Mouse (Mus musculus) lung, postnatal 0 days (tissue): ENCODE data around the gene Nacc1. TPM values are rescaled to one million over a fixed set of nuclear protein-coding genes. Genes with fewer than 3 reads are reported as not detected.

Experiments
- ATAC-seq: fragments of 200-750 bp; cut with Nextera tagmentation; 2 replicates; pipeline ENCODE4 v1.8.0; 2017; ENCODE audit warnings: moderate library complexity
- DNase-seq: peaks from one replicate; pipeline ENCODE4 v3.0.0-alpha.2; 2016; ENCODE audit warnings: low spot score
- H3K27ac ChIP-seq: fragments of 300-500 bp; sonication (generic); 2 replicates; pipeline ENCODE4 v1.5.1; 2014; ENCODE audit warnings: antibody characterized with exemption, mild to moderate bottlenecking, low read length, mixed read lengths
- H3K27me3 ChIP-seq: fragments of 300-500 bp; sonication (generic); replicated peaks from 2 replicates; pipeline ENCODE4 v1.6.1; 2014; ENCODE audit warnings: low read length, mixed read lengths; ENCODE audit not compliant: insufficient read depth
- H3K36me3 ChIP-seq: fragments of 300-500 bp; sonication (generic); 2 replicates; pipeline ENCODE4 v1.6.1; 2014; ENCODE audit warnings: low read length, mixed read lengths; ENCODE audit not compliant: insufficient read depth
- H3K4me1 ChIP-seq: fragments of 300-500 bp; sonication (generic); 2 replicates; pipeline ENCODE4 v1.6.1; 2014; ENCODE audit warnings: antibody characterized with exemption, low read depth, low read length, mixed read lengths; ENCODE audit not compliant: insufficient read depth
- H3K4me2 ChIP-seq: fragments of 300-500 bp; sonication (generic); replicated peaks from 2 replicates; pipeline ENCODE4 v1.6.1; 2014; ENCODE audit warnings: low read depth, mild to moderate bottlenecking, low read length, moderate library complexity, mixed read lengths
- H3K4me3 ChIP-seq: fragments of 300-500 bp; sonication (generic); 2 replicates; pipeline ENCODE4 v1.5.1; 2014; ENCODE audit warnings: low read depth, low read length
- H3K9ac ChIP-seq: fragments of 300-500 bp; sonication (generic); replicated peaks from 2 replicates; pipeline ENCODE4 v1.6.1; 2014; ENCODE audit warnings: low read depth, mild to moderate bottlenecking
- H3K9me3 ChIP-seq: fragments of 300-500 bp; sonication (generic); 2 replicates; pipeline ENCODE4 v1.6.1; 2016; ENCODE audit warnings: low read length, mixed read lengths
- CTCF ChIP-seq: IDR thresholded peaks from 2 replicates; pipeline ENCODE4 v1.5.1; 2016; ENCODE audit warnings: antibody characterized with exemption, mild to moderate bottlenecking
- EP300 ChIP-seq: IDR thresholded peaks from 2 replicates; pipeline ENCODE4 v1.6.1; 2016; ENCODE audit warnings: antibody characterized with exemption, mild to moderate bottlenecking, control low read depth
- WGBS: fragments of 180-500 bp; shearing (Covaris S2); extraction: QIAGEN DNeasy Blood & Tissue Kit; methylation state at CpG from one replicate; pipeline ENCODE4 v1.1.7; 2014; 5-methylcytosine and 5-hydroxymethylcytosine counted together
- polyA plus RNA-seq: library from polyadenylated mRNA; unstranded; fragments of >200 nt; fragmentation: Nextera tagmentation; extraction: Ambion mirVana; gene quantifications from 2 replicates; pipeline ENCODE4 v1.2.1, GENCODE M21; 2015

The Nacc1 gene
- polyA plus RNA-seq, 1 experiment from 2014 or later = 7.4 TPM

DNA sequence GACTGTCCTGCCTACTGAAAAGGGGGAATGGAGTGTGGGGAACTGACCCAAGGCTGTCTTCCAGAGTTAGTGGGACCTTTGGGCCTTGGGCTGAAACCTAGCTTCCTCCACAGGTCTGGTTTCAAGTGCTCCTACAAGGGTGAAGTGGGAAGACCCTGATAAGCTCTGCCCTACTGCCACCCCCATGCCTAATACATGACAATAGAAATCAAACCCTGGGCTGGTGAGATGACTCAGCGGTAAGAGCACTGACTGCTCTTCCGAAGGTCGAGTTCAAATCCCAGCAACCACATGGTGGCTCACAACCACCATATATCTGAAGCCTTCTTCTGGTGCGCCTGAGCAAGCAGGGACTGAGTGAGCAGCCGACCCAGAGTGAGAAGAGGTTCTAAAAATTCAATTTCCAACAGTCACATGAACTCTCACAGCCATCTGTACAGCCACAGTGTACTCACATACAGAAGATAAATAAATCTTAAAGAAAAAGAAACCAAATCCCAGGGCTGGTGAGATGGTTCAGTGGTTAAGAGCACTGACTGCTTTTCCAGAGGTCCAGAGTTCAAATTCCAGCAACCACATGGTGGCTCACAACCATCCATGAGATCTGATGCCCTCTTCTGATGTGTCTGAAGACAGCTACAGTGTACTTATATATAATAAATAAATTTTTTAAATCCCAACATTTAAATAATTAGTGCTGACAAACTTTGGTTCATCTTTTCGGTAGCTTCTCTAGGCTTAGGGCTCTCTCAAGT lies 18.8 kb downstream of the Nacc1 start:
- Histone ChIP-seq H3K36me3 (0 out of 2 replicates have a peak, but pooled peaks cover 11% of the 10 kb centered on the region), H3K4me3 (no peak overlapping the region), H3K27me3 (no peaks in the 10 kb centered on the region), H3K9ac (no peak overlapping the region), H3K4me1 (peaks cover 5% of the 10 kb centered on the region; the same call in 1 of the 2 replicates), H3K27ac (no peak overlapping the region), H3K9me3 (no peaks in the 10 kb centered on the region), H3K4me2 (no peak overlapping the region)
- 71% methylated on average over 6 of the region's 6 CpGs for WGBS
- TF ChIP-seq EP300 (no peak), CTCF (no peak)
- ATAC-seq (no peak), DNase-seq (no peak)

GRCm38 (mm10) chr8:84668081-84668480 lies 19.6 kb downstream of the Nacc1 start:
- DNase-seq (peak; percentile 80), ATAC-seq (no peak)
- 40% methylated on average over 1 of the region's 1 CpGs for WGBS
- H3K27me3 ChIP-seq = no peaks in the 10 kb centered on the region
- H3K4me2 ChIP-seq = no peak overlapping the region
- no peaks in the 10 kb centered on the region for H3K9me3 ChIP-seq
- H3K9ac ChIP-seq = no peak overlapping the region
- H3K36me3 ChIP-seq = 0 out of 2 replicates have a peak, but pooled peaks cover 6% of the 10 kb centered on the region
- H3K4me1 ChIP-seq = peaks cover 5% of the 10 kb centered on the region; the same call in 1 of the 2 replicates
- H3K4me3 ChIP-seq = no peak overlapping the region
- TF ChIP-seq EP300 (no peak), CTCF (no peak)
- peak overlapping the region; percentile 47; the same call in 1 of the 2 replicates for H3K27ac ChIP-seq

GRCm38 (mm10) chr8:84665385-84665893 lies 22.2 kb downstream of the Nacc1 start:
- Histone ChIP-seq H3K9me3 (no peaks in the 10 kb centered on the region), H3K36me3 (no peaks in the 10 kb centered on the region), H3K4me2 (peak overlapping the region; percentile 79), H3K4me3 (peak overlapping the region; percentile 97), H3K27ac (peak overlapping the region; percentile 99), H3K27me3 (no peaks in the 10 kb centered on the region), H3K9ac (peak overlapping the region; percentile 48), H3K4me1 (peaks cover 5% of the 10 kb centered on the region; the same call in 1 of the 2 replicates)
- DNase-seq (peak; percentile 47), ATAC-seq (no peak)
- WGBS = 2% methylated on average over 14 of the region's 14 CpGs
- no peak; the same call in 1 of the 2 replicates for TF ChIP-seq CTCF
- TF ChIP-seq EP300 = no peak

- no peaks in the 10 kb centered on the region for H3K27me3 ChIP-seq
- H3K9ac ChIP-seq = peak overlapping the region; percentile 48
- H3K4me1 ChIP-seq = peaks cover 11% of the 10 kb centered on the region
- H3K9me3 ChIP-seq = no peaks in the 10 kb centered on the region
- ATAC-seq (peak; percentile 13), DNase-seq (peak; percentile 93)
- TF ChIP-seq CTCF = peak; percentile 77
- TF ChIP-seq EP300 = no peak
- H3K4me3 ChIP-seq = peak overlapping the region; percentile 97
- peak overlapping the region; percentile 79 for H3K4me2 ChIP-seq
- under 1% methylated on average over 29 of the region's 29 CpGs for WGBS
- no peaks in the 10 kb centered on the region for H3K36me3 ChIP-seq
- H3K27ac ChIP-seq = peak overlapping the region; percentile 99
These were observed 22.9 kb downstream of the Nacc1 start for GRCm38 (mm10) chr8:84664566-84665384.

GRCm38 (mm10) chr8:84663483-84664327 lies 24.0 kb downstream of the Nacc1 start:
- DNase-seq (peak; percentile 99), ATAC-seq (peak; percentile 75)
- Histone ChIP-seq H3K27me3 (no peaks in the 10 kb centered on the region), H3K4me3 (peak overlapping the region; percentile 97), H3K9me3 (no peaks in the 10 kb centered on the region), H3K27ac (peak overlapping the region; percentile 99), H3K4me1 (peaks cover 15% of the 10 kb centered on the region), H3K36me3 (no peaks in the 10 kb centered on the region), H3K4me2 (peak overlapping the region; percentile 79), H3K9ac (peak overlapping the region; percentile 48)
- TF ChIP-seq CTCF = no peak
- peak; percentile 91 for TF ChIP-seq EP300
- WGBS = 1% methylated on average over 43 of the region's 43 CpGs
